In the genomic region with DNA sequence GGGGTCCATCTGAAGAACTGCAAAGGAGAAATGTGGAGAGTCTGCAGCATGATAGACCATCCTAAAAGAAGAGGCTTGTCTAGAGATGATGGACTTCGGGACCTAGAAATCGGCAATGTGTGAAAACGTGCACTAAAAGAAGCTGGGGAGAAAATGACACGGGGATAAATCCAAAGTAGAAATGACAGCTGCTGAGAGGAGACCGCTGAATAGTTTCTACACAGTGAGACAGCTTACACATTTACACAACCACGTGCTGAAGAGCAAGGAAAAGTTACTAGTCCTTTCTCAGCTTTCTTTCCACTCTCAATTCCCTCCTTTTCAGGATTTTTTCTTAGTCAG, we compare ENCODE assay signal across 8 mouse cellular contexts. TPM values are rescaled to one million over a fixed set of nuclear protein-coding genes. Genes with fewer than 3 reads are reported as not detected.
A peak's percentile ranks its signal among the peaks of the same experiment; 100 is the strongest.
DNase-seq lines count a peak whose midpoint lies in the region; ATAC-seq and TF ChIP-seq lines count a peak whose summit lies in the region.

No protein-coding gene starts in this region.

- H3K4me3 ChIP-seq in heart, adult 2 months, result peak overlapping the region; percentile 80
- peak overlapping the region; percentile 69 for H3K4me3 ChIP-seq in E14TG2a.4 (replicated peaks; ENCODE audit: low read length)
- H3K4me3 ChIP-seq in heart, embryonic 16.5 days (ENCODE audit: low read length), result peak overlapping the region; percentile 87
- H3K4me3 ChIP-seq in liver, embryonic 16.5 days (ENCODE audit: low read depth, low read length), result peak overlapping the region; percentile 61

- DNase-seq in heart, adult 2 months, result no peak
- DNase-seq in heart, postnatal 14 days, result no peak
- no peak for DNase-seq in left cerebral cortex, adult 9 months (ENCODE audit: low spot score in 2 of 2)
- DNase-seq in urinary bladder, postnatal 14 days (ENCODE audit: low spot score), result no peak
- DNase-seq in layer of hippocampus, adult 8-10 months (ENCODE audit: low spot score in 2 of 2), result no peak

- no peak for TF ChIP-seq EP300 in heart, adult 2 months (IDR thresholded peaks at IDR 0.05; ENCODE audit: insufficient read depth, low read depth, low read length)

- H3K9me3 ChIP-seq in E14TG2a.4 (ENCODE audit: low read length), result no peaks in the 10 kb centered on the region
- H3K9me3 ChIP-seq in heart, embryonic 16.5 days (replicated peaks; ENCODE audit: control insufficient read depth, low read length), result no peaks in the 10 kb centered on the region
- H3K9me3 ChIP-seq in liver, embryonic 16.5 days (replicated peaks; ENCODE audit: control insufficient read depth, low read length), result no peaks in the 10 kb centered on the region

- 2% methylated on average over 6 of the region's 6 CpGs for WGBS in heart, adult 2 months
- 4% methylated on average over 6 of the region's 6 CpGs for WGBS in heart, embryonic 16.5 days
- WGBS in liver, embryonic 16.5 days (ENCODE audit: insufficient replicate concordance), result 11% methylated on average over 6 of the region's 6 CpGs

- H3K36me3 ChIP-seq in heart, adult 2 months (ENCODE audit: control insufficient read depth, insufficient read depth, low read length), result no peaks in the 10 kb centered on the region
- no peaks in the 10 kb centered on the region for H3K36me3 ChIP-seq in E14TG2a.4 (ENCODE audit: insufficient read depth, low read length)
- no peaks in the 10 kb centered on the region for H3K36me3 ChIP-seq in heart, embryonic 16.5 days (ENCODE audit: control insufficient read depth, insufficient read depth)
- H3K36me3 ChIP-seq in liver, embryonic 16.5 days (ENCODE audit: control insufficient read depth, insufficient read depth), result no peaks in the 10 kb centered on the region

- H3K27me3 ChIP-seq in heart, adult 2 months (ENCODE audit: control insufficient read depth, insufficient read depth, low read length), result no peaks in the 10 kb centered on the region
- H3K27me3 ChIP-seq in E14TG2a.4 (ENCODE audit: insufficient read depth, low read length), result no peaks in the 10 kb centered on the region
- no peaks in the 10 kb centered on the region for H3K27me3 ChIP-seq in heart, embryonic 16.5 days (ENCODE audit: control insufficient read depth, insufficient read depth, low read length)
- H3K27me3 ChIP-seq in liver, embryonic 16.5 days (ENCODE audit: control insufficient read depth, insufficient read depth, low read depth, low read length), result 0 out of 2 replicates have a peak, but pooled peaks cover 4% of the 10 kb centered on the region

- H3K4me2 ChIP-seq in heart, embryonic 16.5 days (ENCODE audit: low read depth, low read length), result peak overlapping the region; percentile 98
- H3K4me2 ChIP-seq in liver, embryonic 16.5 days (ENCODE audit: low read depth, low read length), result peak overlapping the region; percentile 77

- no peak for ATAC-seq in heart, embryonic 16.5 days (replicated peaks; ENCODE audit: extremely low read depth, insufficient read depth, low FRiP score)
- 0 out of 2 replicates have a peak, but pooled peaks have one; percentile 4 for ATAC-seq in liver, embryonic 16.5 days (ENCODE audit: low read depth)

- TF ChIP-seq POLR2A in heart, adult 2 months (IDR thresholded peaks at IDR 0.05; ENCODE audit: insufficient read depth, low read depth, low read length), result no peak

- peak overlapping the region; percentile 25 for H3K9ac ChIP-seq in heart, adult 2 months (ENCODE audit: low read depth, low read length)
- peak overlapping the region; percentile 54 for H3K9ac ChIP-seq in heart, embryonic 16.5 days (ENCODE audit: low read length)
- H3K9ac ChIP-seq in liver, embryonic 16.5 days (ENCODE audit: low read depth, low read length), result no peak overlapping the region

- no peaks in the 10 kb centered on the region; the same call in 1 of the 2 replicates for H3K4me1 ChIP-seq in heart, adult 2 months (ENCODE audit: control insufficient read depth, insufficient read depth, low read length)
- H3K4me1 ChIP-seq in E14TG2a.4 (replicated peaks; ENCODE audit: low read depth, low read length), result peaks cover 32% of the 10 kb centered on the region
- peaks cover 5% of the 10 kb centered on the region; the same call in 1 of the 2 replicates for H3K4me1 ChIP-seq in heart, embryonic 16.5 days (ENCODE audit: control insufficient read depth, insufficient read depth, low read length)
- no peaks in the 10 kb centered on the region; the same call in 1 of the 2 replicates for H3K4me1 ChIP-seq in liver, embryonic 16.5 days (ENCODE audit: control insufficient read depth, low read depth, low read length)

- H3K79me2 ChIP-seq in heart, adult 2 months (replicated peaks; ENCODE audit: control insufficient read depth, insufficient read depth, low read length), result no peaks in the 10 kb centered on the region

- intact Hi-C loops in heart, adult 2 months (cut with DNase I), result loop anchor here (5.0 kb wide), 1 partner anchor 149 kb away; no protein-coding TSS in a partner anchor
- intact Hi-C loops in heart, postnatal 14 days (cut with DNase I), result loop anchor here (10.0 kb wide), 1 partner anchor 183 kb away; no protein-coding TSS in a partner anchor

- TF ChIP-seq CTCF in heart, adult 2 months (IDR thresholded peaks at IDR 0.05), result no peak
- TF ChIP-seq CTCF in E14TG2a.4 (conservative IDR thresholded peaks at IDR 0.05; ENCODE audit: low read length), result no peak

- peak overlapping the region; percentile 50; the same call in 1 of the 2 replicates for H3K27ac ChIP-seq in heart, adult 2 months
- H3K27ac ChIP-seq in heart, embryonic 16.5 days (ENCODE audit: low read length), result peak overlapping the region; percentile 39; the same call in 1 of the 2 replicates
- no peak overlapping the region for H3K27ac ChIP-seq in liver, embryonic 16.5 days (ENCODE audit: low read length)

RNA-seq across cellular contexts. Expression of gene Etv1, which starts 1.3 kb away (rescaled TPM):
- 1 to 10 TPM; 7.8 to 9.5 TPM for total RNA-seq in heart, adult 2 months (2021)
- polyA plus RNA-seq in heart, adult 2 months (2012; rRNA removed), result 6.5 and 14.9 TPM in 2 replicates
- total RNA-seq in heart, postnatal 14 days (2021), result 10 to 100 TPM; 11.0 to 12.4 TPM
- 29.0 and 31.7 TPM in 2 replicates for polyA plus RNA-seq in heart, embryonic 16.5 days (2015; fragmentation: Nextera tagmentation; extraction: Ambion mirVana)
- 0.68 and 1.1 TPM in 2 replicates for polyA plus RNA-seq in liver, embryonic 16.5 days (2015; fragmentation: Nextera tagmentation; extraction: Ambion mirVana)
- 100 to 1,000 TPM in 2 of 4 experiments, 10 to 100 TPM in 2; 85.7 to 115 (median 103) TPM for total RNA-seq in layer of hippocampus, adult 8-10 months (2022)

Comparison
In these comparisons a context has a peak if more than half of its experiments do, and no peak if none do; other contexts are left out.
1. RNA of gene Etv1, which starts 1.3 kb away (total RNA-seq): 85.7 to 115 TPM in layer of hippocampus, adult 8-10 months; 11.0 to 12.4 TPM in heart, postnatal 14 days and 7.8 to 9.5 TPM in heart, adult 2 months; every median in the first group is over 4 times any median in the second.
2. Peak in every context shown above with its lines, with median percentiles within 50 percentile points of each other: H3K4me3 ChIP-seq.